Mouse (Mus musculus) 3T3-L1 (cell line): ENCODE results near the gene Ufsp2.
A peak's percentile ranks its signal among the peaks of the same experiment; 100 is the strongest.

Source experiments
- DNase-seq: peaks from one replicate; pipeline ENCODE4 v3.0.0-alpha.2; 2015; ENCODE audit warnings: low read depth, low spot score

Ufsp2 gene

DNA sequence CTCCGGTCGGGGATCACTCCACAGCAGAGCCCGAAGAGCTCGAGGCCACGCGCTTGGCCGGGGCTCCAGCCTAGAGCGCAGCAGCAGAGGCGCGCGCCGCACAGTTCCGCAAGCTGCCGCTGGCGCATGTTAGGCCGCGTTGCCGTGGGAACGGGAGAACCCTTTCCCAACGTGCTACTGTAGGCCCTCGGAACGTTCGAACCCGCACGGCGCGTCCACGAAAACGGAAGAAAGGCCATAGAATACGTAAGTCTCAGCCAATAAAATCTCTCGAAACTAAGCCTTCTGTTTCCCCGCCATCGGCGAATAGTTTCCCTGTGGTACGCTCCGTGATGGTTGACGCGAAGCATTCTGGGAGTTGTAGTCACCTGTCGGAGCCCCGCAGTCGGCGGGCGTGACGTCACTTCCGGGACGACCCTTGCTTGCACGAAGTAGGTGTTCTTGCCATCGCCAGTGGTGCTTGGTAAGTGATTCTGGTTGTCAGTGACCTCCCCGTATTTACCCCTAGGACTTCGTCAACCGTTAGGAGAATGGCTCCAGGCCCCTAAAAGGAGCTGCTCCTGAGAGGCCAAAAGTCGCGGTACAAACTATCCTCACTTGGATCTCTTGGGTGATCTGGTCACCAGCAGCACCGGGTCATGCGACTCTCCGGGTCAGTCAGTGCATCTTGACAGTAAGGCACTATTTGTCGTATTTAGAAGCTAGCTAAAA, at the start of gene Ufsp2, which contains the start of gene 1700029J07Rik:
Gene Ufsp2, plus strand, starts transcription at position 403 of the 711 bp plus-strand sequence.
Gene 1700029J07Rik, minus strand, starts transcription at position 127 of the 711 bp plus-strand sequence.
- DNase-seq: peak; percentile 99

- DNase-seq: peak; percentile 88
Observed at GRCm38 (mm10) chr8:45934582-45935014, 40.7 kb upstream of the Ufsp2 start, which contains the start of gene Ccdc110. Gene Ccdc110 (plus strand): TSS chr8:45934619.

DNA sequence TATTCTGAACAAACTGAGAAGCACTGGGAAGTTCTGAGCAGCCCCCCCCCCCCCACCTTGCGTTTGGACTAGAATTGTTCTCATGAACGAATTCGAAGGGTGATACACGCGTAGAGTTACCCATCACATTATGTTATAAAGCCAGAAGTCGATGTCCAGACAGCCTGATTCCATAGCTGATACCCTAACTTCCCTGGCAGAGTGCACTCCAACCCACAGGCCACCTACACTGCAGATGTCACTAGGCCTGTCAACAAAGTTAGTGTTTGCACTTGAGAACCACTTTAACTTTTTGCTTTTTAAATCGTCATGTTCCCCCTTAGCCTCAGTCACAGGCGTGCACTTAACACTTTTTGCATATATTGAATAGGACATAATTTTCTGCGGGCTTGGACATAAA, 38.3 kb upstream of the Ufsp2 start:
- no peak for DNase-seq

DNA sequence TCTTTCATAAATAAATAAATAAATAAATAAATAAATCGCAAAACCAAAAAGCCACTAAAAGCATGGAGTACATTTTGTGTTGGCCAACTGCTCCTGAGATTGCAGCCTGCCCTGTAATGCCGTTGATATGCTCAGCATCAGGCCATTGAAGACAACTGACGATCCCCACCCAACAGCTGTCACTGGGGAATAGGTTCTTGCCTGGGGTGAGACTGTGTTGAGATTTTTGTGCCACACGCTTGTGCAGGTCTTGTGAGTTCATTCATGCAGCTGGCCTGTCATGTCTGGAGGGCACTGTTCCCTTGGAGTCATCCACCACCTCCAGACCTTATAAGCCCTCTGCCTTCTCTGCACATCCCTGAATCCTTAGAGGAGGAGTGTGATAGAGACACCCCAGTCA, 29.0 kb upstream of the Ufsp2 start:
- DNase-seq: no peak

- DNase-seq: no peak
Observed at GRCm38 (mm10) chr8:45950622-45951021, 24.7 kb upstream of the Ufsp2 start.

DNA sequence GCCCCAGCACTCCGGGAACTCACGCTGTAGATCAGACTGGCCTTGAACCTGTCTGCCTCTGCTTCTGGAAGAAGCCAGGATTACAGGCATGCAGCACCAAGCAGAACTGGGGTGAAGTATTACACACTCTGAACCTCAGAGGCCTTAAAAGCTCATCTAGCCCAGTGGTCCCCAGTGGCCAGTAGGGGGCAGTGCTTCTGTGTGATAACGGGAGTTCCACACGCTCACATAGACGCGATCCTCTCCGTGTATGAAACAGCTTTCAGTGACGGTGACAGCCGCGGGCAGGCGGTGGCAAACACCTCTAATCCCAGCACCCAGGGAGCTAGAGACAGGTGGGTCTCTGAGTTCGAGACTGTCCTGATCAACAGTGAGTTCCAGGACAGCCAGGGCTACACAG, 4.4 kb upstream of the Ufsp2 start:
- DNase-seq: peak; percentile 5

DNA sequence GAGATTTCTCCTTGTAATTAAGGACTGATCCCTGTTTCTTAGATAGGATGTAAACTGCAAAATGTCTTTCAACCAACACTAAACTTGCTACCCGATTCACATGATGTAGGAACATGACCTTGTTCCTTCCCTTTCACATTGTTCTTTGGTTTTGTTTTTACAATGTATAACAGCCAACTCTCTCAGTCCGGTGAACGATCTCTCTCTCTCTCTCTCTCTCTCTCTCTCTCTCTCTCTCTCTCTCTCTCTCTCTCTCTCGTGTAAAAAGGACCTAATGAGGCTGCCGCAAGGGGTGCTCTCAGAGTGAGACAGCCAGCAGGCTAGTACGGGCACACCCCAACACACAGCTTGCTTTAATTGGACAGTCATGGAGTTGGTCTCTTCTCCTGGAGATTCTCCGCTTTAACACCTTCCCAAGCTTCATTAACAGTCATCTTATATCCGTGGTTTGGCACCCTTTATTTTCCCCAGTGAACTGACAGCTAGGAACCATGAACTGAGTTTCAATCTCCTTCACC, 1.3 kb upstream of the Ufsp2 start:
- DNase-seq: no peak

GRCm38 (mm10) chr8:45975837-45976468, 625 bp downstream of the Ufsp2 start:
- peak; percentile 19 for DNase-seq

- DNase-seq: peak; percentile 80
Observed at GRCm38 (mm10) chr8:45986665-45987064, 11.3 kb downstream of the Ufsp2 start.

DNA sequence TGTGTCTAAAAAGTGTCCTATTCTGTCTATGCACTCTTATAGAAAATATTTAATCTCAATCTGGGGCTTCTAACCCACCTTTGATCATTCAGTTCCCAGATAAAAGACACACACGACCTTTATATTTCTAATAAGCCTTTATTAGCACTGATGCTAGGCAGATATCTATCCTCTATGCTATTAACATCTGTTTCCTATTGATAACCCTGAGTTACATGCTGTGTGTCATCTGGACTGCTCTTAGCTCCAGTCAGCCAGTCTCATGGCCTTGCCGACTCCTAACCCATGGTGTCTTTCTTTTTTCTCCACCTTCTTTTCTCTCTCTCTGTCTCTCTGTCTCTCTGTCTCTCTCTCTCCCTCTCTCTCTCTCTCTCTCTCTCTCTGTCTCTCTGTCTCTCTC, 12.9 kb downstream of the Ufsp2 start:
- no peak for DNase-seq

GRCm38 (mm10) chr8:45990631-45991310, 15.4 kb downstream of the Ufsp2 start:
- no peak for DNase-seq

DNA sequence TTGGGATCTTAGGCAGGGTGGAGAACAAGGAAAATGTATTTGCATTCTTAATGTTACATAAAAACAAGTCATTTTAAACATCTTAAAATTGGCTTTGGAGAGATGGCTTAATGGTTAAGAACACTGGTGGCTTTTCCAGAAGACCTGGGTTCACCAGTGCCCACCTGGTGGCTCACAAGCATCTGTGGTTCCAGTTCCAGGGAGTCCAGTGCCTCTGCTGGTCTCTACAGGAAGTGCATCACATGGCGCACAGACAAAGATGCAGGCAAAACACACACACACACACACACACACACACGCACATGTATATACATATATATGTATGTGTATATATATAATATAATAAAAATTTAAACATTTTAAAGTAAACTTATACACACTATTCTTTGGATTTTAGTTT, 18.8 kb downstream of the Ufsp2 start:
- peak; percentile 36 for DNase-seq

GRCm38 (mm10) chr8:45995576-45995975, 20.2 kb downstream of the Ufsp2 start:
- DNase-seq: no peak

- DNase-seq: peak; percentile 44
Observed at GRCm38 (mm10) chr8:45998228-45998627, 22.9 kb downstream of the Ufsp2 start.

DNA sequence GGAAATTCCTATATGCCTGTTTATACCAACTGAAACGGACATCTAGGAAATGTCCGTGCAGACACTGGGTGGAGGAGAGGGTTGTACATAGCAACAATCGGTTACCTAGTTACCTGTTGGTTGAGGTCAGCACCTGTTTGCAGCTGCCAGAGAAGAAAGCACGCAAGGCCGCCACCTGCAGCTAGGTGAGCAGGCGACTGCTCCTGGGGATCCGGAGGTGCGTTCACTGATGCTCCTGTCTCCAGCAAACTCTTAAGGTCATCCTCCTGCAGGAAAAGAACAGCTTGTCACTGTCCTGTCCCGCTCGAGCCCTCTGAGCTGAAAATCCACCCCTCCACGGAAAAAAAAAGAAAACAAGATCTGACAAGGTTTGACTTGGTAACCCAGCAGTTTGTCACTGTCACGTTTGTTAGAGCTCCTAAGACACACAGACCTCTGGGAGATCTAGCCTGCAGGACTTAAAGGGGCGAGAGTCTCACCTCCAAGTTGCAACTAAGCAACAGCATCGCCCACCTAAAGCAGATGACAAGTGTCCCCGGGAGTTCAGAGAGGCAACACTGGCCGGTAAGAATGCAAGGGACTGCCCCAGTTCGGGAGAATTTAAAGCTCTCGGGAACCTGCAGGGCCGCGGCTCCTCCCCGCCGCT, 23.9 kb downstream of the Ufsp2 start, which contains the start of gene Lrp2bp:
Gene Lrp2bp, plus strand, starts transcription at position 166 of the 646 bp plus-strand sequence.
- no peak for DNase-seq

GRCm38 (mm10) chr8:45999784-46000705, 24.7 kb downstream of the Ufsp2 start:
- peak; percentile 97 for DNase-seq

DNA sequence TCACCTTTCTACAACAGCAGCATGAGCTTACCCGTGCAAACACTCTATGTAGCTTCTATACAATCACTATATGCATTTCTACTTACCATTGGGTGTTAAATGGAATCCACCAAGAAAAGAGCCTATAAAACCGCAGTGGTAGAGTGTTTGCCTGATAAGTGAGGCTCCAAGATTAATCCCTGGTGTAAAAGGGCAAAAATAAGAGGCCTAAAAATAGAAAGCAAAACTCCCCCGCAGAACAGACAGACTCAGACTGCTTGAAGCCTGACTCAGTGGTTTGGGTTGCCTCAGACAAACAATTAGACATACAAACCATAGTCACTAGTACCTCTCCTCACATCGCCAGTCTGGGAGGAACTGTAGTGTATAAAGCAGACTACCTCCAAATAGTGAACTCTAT, 30.3 kb downstream of the Ufsp2 start, which contains the start of gene Ankrd37:
Gene Ankrd37, minus strand, starts transcription at position 112 of the 400 bp plus-strand sequence.
- peak; percentile 46 for DNase-seq

GRCm38 (mm10) chr8:46007050-46007672, 31.8 kb downstream of the Ufsp2 start:
- DNase-seq: peak; percentile 47

DNA sequence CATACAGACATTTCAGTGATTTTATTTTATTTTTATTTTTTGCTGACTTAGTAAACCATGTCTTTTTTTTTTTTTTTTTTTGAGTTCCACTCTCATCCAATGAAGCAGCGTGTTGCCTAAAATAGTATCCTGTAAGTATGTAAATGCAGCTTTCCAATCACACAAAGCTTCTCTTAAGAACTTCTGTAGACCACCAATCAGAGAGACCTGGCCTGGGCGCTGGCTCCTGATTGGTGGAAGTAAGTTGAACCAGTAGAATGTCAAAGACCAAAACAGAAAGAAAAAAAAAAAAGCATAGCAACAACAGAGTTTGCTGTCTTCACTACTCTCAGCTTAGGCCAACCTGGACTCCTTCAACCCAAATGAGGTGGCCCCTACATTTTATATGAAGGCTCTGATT, 35.0 kb downstream of the Ufsp2 start:
- no peak for DNase-seq
